Mouse (Mus musculus) hindbrain, postnatal 0 days (tissue): ENCODE measurements around the gene Klc1. TPM values are rescaled to one million over a fixed set of nuclear protein-coding genes. Genes with fewer than 3 reads are reported as not detected.
A peak's percentile ranks its signal among the peaks of the same experiment; 100 is the strongest.

ENCODE experiments used
- ATAC-seq: fragments of 200-750 bp; cut with Nextera tagmentation; 2 replicates; pipeline ENCODE4 v1.8.0; 2017; ENCODE audit warnings: mild to moderate bottlenecking, moderate TSS enrichment, moderate library complexity
- DNase-seq: peaks from one replicate; pipeline ENCODE4 v3.0.0-alpha.2; 2015; ENCODE audit warnings: low spot score
- H3K27ac ChIP-seq: fragments of 300-500 bp; sonication (generic); 2 replicates; pipeline ENCODE4 v1.5.1; 2014; ENCODE audit warnings: mild to moderate bottlenecking
- H3K27me3 ChIP-seq: fragments of 300-500 bp; sonication (generic); 2 replicates; pipeline ENCODE4 v1.6.1; 2014; ENCODE audit warnings: low read length, mixed read lengths; ENCODE audit not compliant: insufficient read depth
- H3K36me3 ChIP-seq: fragments of 300-500 bp; sonication (generic); 2 replicates; pipeline ENCODE4 v1.6.1; 2014; ENCODE audit warnings: low read length, mixed read lengths; ENCODE audit not compliant: insufficient read depth
- H3K4me1 ChIP-seq: fragments of 300-500 bp; sonication (generic); 2 replicates; pipeline ENCODE4 v1.6.1; 2014; ENCODE audit warnings: antibody characterized with exemption, low read length, mixed read lengths; ENCODE audit not compliant: insufficient read depth
- H3K4me2 ChIP-seq: fragments of 300-500 bp; sonication (generic); 2 replicates; pipeline ENCODE4 v1.6.1; 2014; ENCODE audit warnings: low read depth, mild to moderate bottlenecking, low read length, moderate library complexity, mixed read lengths
- H3K4me3 ChIP-seq: fragments of 300-500 bp; sonication (generic); 2 replicates; pipeline ENCODE4 v1.5.1; 2014; ENCODE audit warnings: low read length
- H3K9ac ChIP-seq: fragments of 300-500 bp; sonication (generic); replicated peaks from 2 replicates; pipeline ENCODE4 v1.6.1; 2014; ENCODE audit warnings: mild to moderate bottlenecking, low read length, moderate library complexity, mixed read lengths
- H3K9me3 ChIP-seq: fragments of 300-500 bp; sonication (generic); 2 replicates; pipeline ENCODE4 v1.6.1; 2016; ENCODE audit warnings: low read length, mixed read lengths
- CTCF ChIP-seq: IDR thresholded peaks from 2 replicates; pipeline ENCODE4 v1.5.1; 2016; ENCODE audit warnings: antibody characterized with exemption, control low read depth, low read depth
- WGBS: fragments of 180-500 bp; shearing (Covaris S2); extraction: QIAGEN DNeasy Blood & Tissue Kit; methylation state at CpG from one replicate; pipeline ENCODE4 v1.1.7; 2014; 5-methylcytosine and 5-hydroxymethylcytosine counted together
- polyA plus RNA-seq: library from polyadenylated mRNA; unstranded; fragments of >200 nt; fragmentation: Nextera tagmentation; extraction: Ambion mirVana; gene quantifications from 2 replicates; pipeline ENCODE4 v1.2.1, GENCODE M21; 2015
- total RNA-seq: library from RNA; depleted of rRNA; stranded (reverse); fragments of >200 nt; gene quantifications from 2 replicates; pipeline ENCODE4 v1.2.3, GENCODE M21; 2014

The Klc1 gene
- total and polyA plus RNA-seq, 2 experiments from 2014 or later = 421 to 600 TPM

DNA sequence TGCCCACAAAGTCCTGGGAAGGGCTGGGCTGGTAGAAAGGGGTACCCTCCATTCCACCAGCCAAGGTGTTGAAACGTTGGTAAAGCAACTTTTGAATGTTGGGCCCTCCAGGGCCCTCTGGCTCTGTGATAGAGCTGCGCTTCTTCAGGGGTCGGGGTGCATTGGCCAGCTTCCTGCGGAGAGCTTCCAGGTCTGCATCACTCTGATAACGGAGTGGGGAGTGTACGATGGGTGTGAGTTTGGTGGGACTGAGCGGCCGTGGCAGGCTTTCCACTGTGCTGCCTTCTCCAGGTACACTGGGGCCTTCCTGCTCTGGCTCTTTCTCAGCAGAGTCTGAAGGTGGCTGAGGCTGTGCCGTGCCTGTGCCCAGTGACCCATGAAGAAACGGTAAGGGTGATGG, 74.8 kb downstream of the Klc1 start:
- peaks cover 73% of the 10 kb centered on the region for H3K36me3 ChIP-seq
- WGBS = 84% methylated on average over 10 of the region's 10 CpGs
- no peak overlapping the region for H3K27ac ChIP-seq
- no peak for ATAC-seq
- no peak overlapping the region for H3K4me2 ChIP-seq
- H3K9ac ChIP-seq = no peak overlapping the region
- no peaks in the 10 kb centered on the region for H3K4me1 ChIP-seq
- no peaks in the 10 kb centered on the region for H3K27me3 ChIP-seq
- no peak for DNase-seq
- no peak for TF ChIP-seq CTCF
- no peaks in the 10 kb centered on the region for H3K9me3 ChIP-seq
- H3K4me3 ChIP-seq = no peak overlapping the region

DNA sequence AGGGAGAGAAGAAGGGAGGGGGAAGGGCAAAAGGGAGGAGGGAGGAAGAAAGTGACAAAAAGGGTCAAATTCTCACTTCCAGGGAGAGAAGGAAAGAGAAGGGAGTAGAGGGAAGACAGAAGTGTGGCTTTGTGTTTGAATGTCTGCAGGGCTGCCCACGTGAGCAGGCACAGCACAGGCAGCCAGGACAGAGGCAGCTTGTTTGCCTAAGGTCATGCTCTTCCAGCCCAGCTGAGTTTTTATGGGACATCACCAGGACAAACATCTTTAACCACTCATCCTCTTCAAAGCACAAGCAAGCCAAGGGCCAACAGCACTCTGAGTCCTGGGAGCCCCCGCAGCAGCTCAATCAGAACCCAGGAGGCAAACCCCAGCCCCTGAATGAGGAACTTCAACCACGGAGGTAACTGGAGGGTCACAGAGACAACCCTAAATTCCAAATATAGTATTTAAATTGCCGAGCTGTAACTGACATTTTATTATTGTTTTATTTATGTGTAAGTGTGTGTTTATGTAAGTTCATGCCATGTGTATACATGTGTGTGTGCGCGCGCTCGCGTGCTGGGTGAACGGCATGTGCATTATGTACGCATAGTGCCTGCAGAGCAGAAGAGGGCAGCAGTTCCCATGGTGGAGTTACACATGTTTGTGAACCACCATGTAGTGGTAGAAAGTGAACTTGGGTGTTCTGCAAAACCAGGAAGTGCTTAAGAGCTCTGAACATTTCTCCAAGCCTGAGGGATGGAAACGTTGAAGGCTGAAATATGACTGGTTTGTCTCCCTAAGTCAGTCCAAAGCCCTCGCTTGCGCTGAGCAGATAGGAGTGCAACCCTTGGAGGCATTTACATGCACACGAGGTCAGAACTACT, 84.2 kb downstream of the Klc1 start:
- DNase-seq (no peak), ATAC-seq (no peak)
- Histone ChIP-seq H3K4me3 (no peak overlapping the region), H3K4me2 (no peak overlapping the region), H3K36me3 (peaks cover 36% of the 10 kb centered on the region), H3K9me3 (no peaks in the 10 kb centered on the region), H3K9ac (no peak overlapping the region), H3K27ac (no peak overlapping the region), H3K27me3 (no peaks in the 10 kb centered on the region), H3K4me1 (no peaks in the 10 kb centered on the region)
- 89% methylated on average over 15 of the region's 15 CpGs for WGBS
- TF ChIP-seq CTCF = no peak

DNA sequence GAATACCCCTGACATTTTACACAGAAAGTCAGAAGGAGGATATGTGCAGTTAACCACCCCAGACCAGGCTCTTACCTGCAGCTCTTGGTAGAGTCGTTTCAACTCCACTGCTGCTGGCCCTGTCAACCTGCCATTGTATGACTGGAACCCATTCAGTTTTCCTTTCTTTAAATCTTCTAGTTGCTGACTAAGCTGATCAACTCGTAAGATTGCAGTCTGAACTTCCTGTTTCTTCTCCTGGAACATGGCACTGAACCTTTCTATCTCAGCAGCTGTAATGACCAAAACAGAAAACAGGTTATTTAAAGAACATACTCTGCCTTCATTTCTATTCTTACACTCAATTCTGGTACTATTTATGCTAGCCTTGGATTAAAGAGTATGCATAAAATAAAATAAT, 84.8 kb downstream of the Klc1 start:
- DNase-seq = no peak
- H3K27me3 ChIP-seq = no peaks in the 10 kb centered on the region
- no peak for TF ChIP-seq CTCF
- H3K9me3 ChIP-seq = no peaks in the 10 kb centered on the region
- H3K4me1 ChIP-seq = no peaks in the 10 kb centered on the region
- no peak overlapping the region for H3K4me3 ChIP-seq
- no peak for ATAC-seq
- WGBS = 54% methylated on average over 2 of the region's 2 CpGs
- H3K9ac ChIP-seq = no peak overlapping the region
- H3K4me2 ChIP-seq = no peak overlapping the region
- no peak overlapping the region for H3K27ac ChIP-seq
- H3K36me3 ChIP-seq = peaks cover 30% of the 10 kb centered on the region

DNA sequence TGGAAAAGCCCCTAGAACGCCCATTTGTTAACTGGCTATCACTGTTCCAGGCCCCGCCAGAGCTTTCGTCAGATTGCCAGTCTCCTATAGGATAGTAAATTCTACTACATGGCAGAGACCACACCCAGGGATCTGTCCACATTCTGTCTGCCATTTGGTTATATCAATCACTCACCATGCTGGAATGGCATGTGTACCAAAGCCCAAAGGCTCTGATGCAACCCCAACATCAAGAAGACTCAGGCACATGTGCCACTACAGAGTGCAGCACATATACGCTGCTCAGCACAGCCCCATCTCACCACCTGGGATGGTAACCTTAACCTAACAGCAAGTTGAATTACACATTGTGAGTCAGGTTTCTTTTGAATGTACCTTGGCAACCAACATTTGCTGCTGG, 87.3 kb downstream of the Klc1 start:
- no peak for DNase-seq
- no peaks in the 10 kb centered on the region for H3K4me1 ChIP-seq
- no peak overlapping the region for H3K4me2 ChIP-seq
- no peak for ATAC-seq
- no peaks in the 10 kb centered on the region for H3K9me3 ChIP-seq
- 92% methylated on average over 4 of the region's 4 CpGs for WGBS
- no peak overlapping the region for H3K4me3 ChIP-seq
- TF ChIP-seq CTCF = no peak
- peaks cover 14% of the 10 kb centered on the region; the same call in 1 of the 2 replicates for H3K36me3 ChIP-seq
- H3K27me3 ChIP-seq = no peaks in the 10 kb centered on the region
- no peak overlapping the region for H3K27ac ChIP-seq
- H3K9ac ChIP-seq = no peak overlapping the region

DNA sequence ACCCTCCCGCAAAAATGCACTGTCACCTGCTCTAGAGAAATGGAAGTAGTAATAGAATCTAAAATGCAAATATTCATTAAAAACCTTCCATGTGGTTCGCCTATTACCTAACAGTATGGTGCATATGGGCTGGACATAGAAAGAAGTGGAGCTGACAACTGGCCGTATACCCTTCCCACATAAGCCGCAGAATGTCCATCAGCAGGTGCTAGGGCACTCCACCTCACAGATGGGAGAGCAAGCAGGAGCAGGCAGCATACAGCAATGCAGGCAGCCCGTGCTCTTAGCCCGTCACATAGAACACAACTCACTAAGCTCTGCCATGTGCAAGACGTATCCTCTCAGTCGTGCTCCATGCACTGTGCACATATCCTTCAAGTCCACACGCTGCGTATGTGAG, 88.2 kb downstream of the Klc1 start:
- Histone ChIP-seq H3K9ac (no peak overlapping the region), H3K9me3 (no peaks in the 10 kb centered on the region), H3K27ac (no peak overlapping the region), H3K4me2 (no peak overlapping the region), H3K36me3 (peaks cover 9% of the 10 kb centered on the region; the same call in 1 of the 2 replicates), H3K4me1 (no peaks in the 10 kb centered on the region), H3K4me3 (no peak overlapping the region), H3K27me3 (no peaks in the 10 kb centered on the region)
- no peak for DNase-seq
- ATAC-seq = no peak
- no peak for TF ChIP-seq CTCF
- 81% methylated on average over 10 of the region's 10 CpGs for WGBS

DNA sequence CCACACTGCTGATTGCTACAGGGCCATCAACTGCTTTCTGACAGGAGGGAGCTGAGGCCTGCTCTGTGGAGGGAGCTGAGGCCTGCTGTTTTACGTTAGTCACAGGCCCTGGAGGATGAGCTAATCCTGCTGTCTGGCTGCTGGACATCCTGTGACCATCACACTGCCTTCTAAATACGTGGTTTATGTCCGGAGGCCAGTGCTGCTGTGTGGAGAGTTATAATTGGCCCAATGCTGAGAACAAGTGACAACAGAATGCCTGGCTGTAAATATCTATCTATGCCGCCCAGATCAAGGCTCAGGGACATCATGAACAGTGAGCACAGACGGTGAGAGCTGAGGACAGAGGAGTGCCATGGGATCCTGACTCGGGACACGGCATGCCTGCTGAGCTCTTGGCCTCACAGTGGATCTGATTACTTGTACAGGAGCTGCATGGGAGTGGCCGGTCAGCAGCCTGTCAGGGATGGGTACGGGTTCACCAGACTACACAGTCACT, 89.7 kb downstream of the Klc1 start:
- Histone ChIP-seq H3K4me3 (no peak overlapping the region), H3K9ac (no peak overlapping the region), H3K4me1 (no peaks in the 10 kb centered on the region), H3K27me3 (no peaks in the 10 kb centered on the region), H3K9me3 (no peaks in the 10 kb centered on the region), H3K27ac (no peak overlapping the region), H3K36me3 (peaks cover 2% of the 10 kb centered on the region; the same call in 1 of the 2 replicates), H3K4me2 (no peak overlapping the region)
- no peak for ATAC-seq
- no peak for DNase-seq
- 67% methylated on average over 9 of the region's 9 CpGs for WGBS
- TF ChIP-seq CTCF = no peak

DNA sequence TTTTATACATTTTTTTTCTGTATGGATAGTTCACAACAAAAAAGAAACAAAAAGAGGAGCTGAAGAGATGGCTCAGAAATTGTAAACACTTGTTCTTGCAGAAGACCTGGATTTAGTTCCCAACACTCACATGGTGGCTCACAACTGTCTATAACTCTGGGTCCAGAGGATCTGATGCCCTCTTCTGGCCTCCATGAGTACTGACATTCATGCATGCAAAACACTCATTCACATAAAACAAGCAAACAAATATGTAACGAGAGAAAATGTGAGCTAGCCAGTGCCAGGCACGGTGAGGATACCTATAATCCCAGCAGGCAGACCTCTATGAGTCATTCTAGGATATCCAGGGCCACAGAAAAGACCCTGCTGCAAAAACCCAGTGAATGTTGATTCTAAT, 92.6 kb downstream of the Klc1 start:
- DNase-seq = no peak
- H3K9ac ChIP-seq = no peak overlapping the region
- H3K36me3 ChIP-seq = no peaks in the 10 kb centered on the region
- no peak for ATAC-seq
- WGBS = 66% methylated on average over 2 of the region's 2 CpGs
- H3K4me3 ChIP-seq = no peak overlapping the region
- no peaks in the 10 kb centered on the region for H3K4me1 ChIP-seq
- H3K27me3 ChIP-seq = no peaks in the 10 kb centered on the region
- peak; percentile 54 for TF ChIP-seq CTCF
- no peak overlapping the region for H3K4me2 ChIP-seq
- H3K9me3 ChIP-seq = no peaks in the 10 kb centered on the region
- no peak overlapping the region for H3K27ac ChIP-seq
